Mouse (Mus musculus): ENCODE results near the gene Plaur.

GRCm38 (mm10) chr7:24461376-24462051 lies 770 bp upstream of the Plaur start:
- TF ChIP-seq MAX (IDR thresholded peaks at IDR 0.05) (no peak), CTCF (IDR thresholded peaks at IDR 0.05; ENCODE audit: control insufficient read depth, insufficient read depth, insufficient read length) (no peak), FOSL1 (IDR thresholded peaks at IDR 0.05; ENCODE audit: insufficient read depth, low read length, poor library complexity, severe bottlenecking) (no peak)

Data from C2C12 (cell line).